Mouse (Mus musculus): ENCODE results near the gene Tgfb1i1. TPM values are rescaled to one million over a fixed set of nuclear protein-coding genes. Genes with fewer than 3 reads are reported as not detected.

Tgfb1i1 gene
- total and polyA plus RNA-seq, 3 experiments, result 0.36 TPM; not detected in 2

DNA sequence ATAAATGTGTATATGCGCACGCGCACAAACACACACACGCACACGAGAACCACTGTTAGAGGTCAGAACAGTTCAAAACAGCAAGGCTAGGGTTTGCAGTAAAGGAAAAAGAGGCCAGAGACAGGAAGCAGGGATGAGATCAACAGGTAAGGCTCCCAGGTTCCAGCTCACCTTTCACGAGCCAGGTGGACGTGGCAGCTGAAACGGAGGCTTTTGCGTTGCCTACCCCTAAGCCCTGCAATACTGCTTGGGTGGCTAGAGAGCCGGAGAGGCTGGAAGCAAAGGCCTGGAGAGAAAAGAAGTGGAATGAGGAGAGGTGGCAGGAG, 50.6 kb downstream of the Tgfb1i1 start:
- TF ChIP-seq EP300 (IDR thresholded peaks at IDR 0.05; ENCODE audit: low read length) (no peak), MEF2A (IDR thresholded peaks at IDR 0.05; ENCODE audit: borderline replicate concordance, low read depth, low read length) (no peak), RAD21 (IDR thresholded peaks at IDR 0.05; ENCODE audit: low read depth, low read length) (no peak), KAT2A (IDR thresholded peaks at IDR 0.05; ENCODE audit: insufficient replicate concordance, low read length) (no peak), MXI1 (IDR thresholded peaks at IDR 0.05; ENCODE audit: low read depth, low read length) (no peak)
- H3K4me2 ChIP-seq (ENCODE audit: insufficient read depth, low read depth, poor library complexity, severe bottlenecking), result peak overlapping the region; percentile 60
- no peaks in the 10 kb centered on the region for H3K79me2 ChIP-seq (replicated peaks; ENCODE audit: control insufficient read depth, extremely low read depth, insufficient read depth, poor library complexity, severe bottlenecking)
- DNase-seq (ENCODE audit: extremely low read depth), result no peak
- dilution Hi-C loops (cut with MboI; ENCODE audit: extremely low pct_ligation_motif_present, extremely low pct_unique_long_range_greater_than_20kb, low sequenced_read_pairs), result no loop called here
- peaks cover 4 to 20% of the 10 kb centered on the region in 2 experiments; a peak in 3 of 4 replicates for H3K4me1 ChIP-seq (ENCODE audit: control insufficient read depth in 1 of 2, insufficient read depth in 2 of 2)
- H3K9ac ChIP-seq (ENCODE audit: insufficient read depth, low read depth), result peak overlapping the region; percentile 72; the same call in 1 of the 2 replicates
- peak overlapping the region; percentile 60 to 80 (median 74) for H3K4me3 ChIP-seq (replicated peaks in 1 of 3; ENCODE audit: low read depth in 2 of 3, low read length in 2 of 3, poor library complexity in 1 of 3)
- peaks cover 0 to 22% of the 10 kb centered on the region in 2 experiments for H3K36me3 ChIP-seq (replicated peaks in 1 of 2; ENCODE audit: control insufficient read depth in 1 of 2, insufficient read depth in 1 of 2, low read length in 1 of 2)
- in situ Hi-C loops (cut with MboI; ENCODE audit: low pct_ligation_motif_present, low pct_unique_long_range_greater_than_20kb, low sequenced_read_pairs), result no loop called here
- peaks cover 20% of the 10 kb centered on the region for H3K27me3 ChIP-seq (replicated peaks)
- H3K9me3 ChIP-seq (replicated peaks; ENCODE audit: low read length), result no peaks in the 10 kb centered on the region
- no peak overlapping the region for H3K27ac ChIP-seq (ENCODE audit: insufficient read depth, low read depth)

DNA sequence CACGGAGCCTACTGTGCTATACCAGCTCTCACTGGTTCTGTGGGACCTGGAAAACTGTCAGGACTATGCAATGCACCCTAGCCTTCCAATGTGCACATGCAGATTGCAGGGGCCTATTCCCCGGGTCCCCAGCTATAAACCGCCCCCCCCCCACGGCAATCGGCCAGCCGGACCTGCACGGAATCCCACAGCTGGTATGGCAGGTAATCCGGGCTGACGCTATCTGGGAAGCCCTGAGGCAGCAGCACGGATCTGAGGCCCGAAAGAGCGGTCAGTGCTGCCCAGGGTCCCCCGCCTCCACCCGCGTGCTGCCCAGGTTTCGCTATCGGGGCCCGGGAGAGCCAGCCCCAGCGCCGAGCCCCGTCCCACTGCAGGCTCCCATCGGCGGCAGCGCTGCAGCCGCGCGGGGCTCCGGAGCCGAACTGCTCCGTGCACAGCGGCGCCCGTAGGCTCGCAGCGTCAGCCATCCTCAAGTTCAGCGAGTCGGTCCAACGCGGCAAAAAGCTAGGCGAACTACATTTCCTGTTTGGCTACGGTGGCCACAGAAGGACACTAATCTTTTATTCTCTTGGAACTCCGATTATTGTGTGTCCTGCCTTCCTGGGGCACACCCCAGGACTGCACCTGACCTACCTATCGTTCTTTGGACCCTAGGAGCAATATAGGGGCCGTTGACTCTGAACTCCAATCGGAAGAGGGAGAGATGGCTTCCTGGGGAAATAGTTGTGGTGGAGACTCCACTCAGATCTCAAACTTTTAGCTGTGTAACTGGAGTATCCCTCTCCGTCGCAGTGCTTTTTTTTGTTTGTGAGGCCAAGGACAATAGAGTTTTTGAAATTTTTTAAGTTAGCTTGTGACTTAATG, 51.2 kb downstream of the Tgfb1i1 start, which contains the start of gene BC017158:
BC017158 (minus strand) TSS at position 554 of the 864 bp plus-strand sequence.
- peaks cover 0 to 17% of the 10 kb centered on the region in 2 experiments for H3K36me3 ChIP-seq (replicated peaks in 1 of 2; ENCODE audit: control insufficient read depth in 1 of 2, insufficient read depth in 1 of 2, low read length in 1 of 2)
- H3K27me3 ChIP-seq (replicated peaks), result peaks cover 25% of the 10 kb centered on the region
- H3K4me2 ChIP-seq (ENCODE audit: insufficient read depth, low read depth, poor library complexity, severe bottlenecking), result peak within 1 kb of the TSS; percentile 88
- H3K4me3 ChIP-seq (replicated peaks in 1 of 3; ENCODE audit: low read depth in 2 of 3, low read length in 2 of 3, poor library complexity in 1 of 3), result peak within 1 kb of the TSS; percentile 60 to 80 (median 74)
- dilution Hi-C loops (cut with MboI; ENCODE audit: extremely low pct_ligation_motif_present, extremely low pct_unique_long_range_greater_than_20kb, low sequenced_read_pairs) (no loop called here), in situ Hi-C loops (cut with MboI; ENCODE audit: low pct_ligation_motif_present, low pct_unique_long_range_greater_than_20kb, low sequenced_read_pairs) (no loop called here)
- H3K9ac ChIP-seq (ENCODE audit: insufficient read depth, low read depth), result peak within 1 kb of the TSS; percentile 72
- DNase-seq (ENCODE audit: extremely low read depth), result peak; percentile 58
- H3K4me1 ChIP-seq (ENCODE audit: control insufficient read depth in 1 of 2, insufficient read depth in 2 of 2), result peaks cover 4 to 20% of the 10 kb centered on the region in 2 experiments; a peak in 3 of 4 replicates
- no peaks in the 10 kb centered on the region for H3K9me3 ChIP-seq (replicated peaks; ENCODE audit: low read length)
- H3K27ac ChIP-seq (ENCODE audit: insufficient read depth, low read depth), result no peak within 1 kb of the TSS
- H3K79me2 ChIP-seq (replicated peaks; ENCODE audit: control insufficient read depth, extremely low read depth, insufficient read depth, poor library complexity, severe bottlenecking), result no peaks in the 10 kb centered on the region
- TF ChIP-seq KAT2A (IDR thresholded peaks at IDR 0.05; ENCODE audit: insufficient replicate concordance, low read length) (0 out of 2 replicates have a peak, but pooled peaks have one; percentile 16), NRF1 (IDR thresholded peaks at IDR 0.05; ENCODE audit: low read depth, low read length) (no peak), JUN (IDR thresholded peaks at IDR 0.05; ENCODE audit: insufficient read depth, low read depth, low read length) (no peak), ZC3H11A (IDR thresholded peaks at IDR 0.05; ENCODE audit: low read depth, low read length) (no peak), MAZ (IDR thresholded peaks at IDR 0.05; ENCODE audit: low read depth, low read length) (no peak), ZMIZ1 (IDR thresholded peaks at IDR 0.05; ENCODE audit: low read depth, low read length) (no peak), USF1 (IDR thresholded peaks at IDR 0.05; ENCODE audit: low read depth, low read length) (no peak), MAX (IDR thresholded peaks at IDR 0.05; ENCODE audit: low read length) (no peak), RCOR1 (conservative IDR thresholded peaks at IDR 0.05; ENCODE audit: low read depth, low read length) (no peak), MEF2A (IDR thresholded peaks at IDR 0.05; ENCODE audit: borderline replicate concordance, low read depth, low read length) (no peak), BHLHE40 (IDR thresholded peaks at IDR 0.05; ENCODE audit: low read depth, low read length) (no peak), ZKSCAN1 (IDR thresholded peaks at IDR 0.05; ENCODE audit: borderline replicate concordance, low read depth, low read length) (no peak), CHD2 (IDR thresholded peaks at IDR 0.05; ENCODE audit: low read length) (no peak), ETS1 (conservative IDR thresholded peaks at IDR 0.05; ENCODE audit: low read depth, low read length) (no peak), SMC3 (IDR thresholded peaks at IDR 0.05; ENCODE audit: low read depth, low read length) (no peak), NELFE (IDR thresholded peaks at IDR 0.05; ENCODE audit: low read depth, low read length) (no peak), MAFK (IDR thresholded peaks at IDR 0.05; ENCODE audit: insufficient replicate concordance, low read length) (no peak), MXI1 (IDR thresholded peaks at IDR 0.05; ENCODE audit: low read depth, low read length) (peak; percentile 33; the same call in 1 of the 2 replicates), POLR2AphosphoS2 (IDR thresholded peaks at IDR 0.05; ENCODE audit: low read depth, low read length) (no peak), MYC (IDR thresholded peaks at IDR 0.05; ENCODE audit: low read depth, low read length) (no peak), USF2 (conservative IDR thresholded peaks at IDR 0.05; ENCODE audit: low read depth, low read length) (no peak), UBTF (IDR thresholded peaks at IDR 0.05; ENCODE audit: low read depth, low read length) (peak; percentile 86; the same call in 1 of the 2 replicates), HCFC1 (IDR thresholded peaks at IDR 0.05; ENCODE audit: low read depth, low read length) (peak; percentile 76), ELF1 (IDR thresholded peaks at IDR 0.05; ENCODE audit: low read depth, low read length) (peak; percentile 91), EP300 (IDR thresholded peaks at IDR 0.05; ENCODE audit: low read length) (no peak), PAX5 (IDR thresholded peaks at IDR 0.05; ENCODE audit: low read length) (no peak), CTCF (conservative IDR thresholded peaks at IDR 0.05 in 1 of 2, IDR thresholded peaks at IDR 0.05 in 1 of 2; ENCODE audit: low read depth in 2 of 2, low read length in 2 of 2) (no peak), TBP (conservative IDR thresholded peaks at IDR 0.05; ENCODE audit: low read depth, low read length) (no peak), SIN3A (IDR thresholded peaks at IDR 0.05; ENCODE audit: low read length) (peak; percentile 31; the same call in 1 of the 2 replicates)

Data from CH12.LX (cell line).